ENCODE assay signal across 8 mouse cellular contexts in the genomic region with DNA sequence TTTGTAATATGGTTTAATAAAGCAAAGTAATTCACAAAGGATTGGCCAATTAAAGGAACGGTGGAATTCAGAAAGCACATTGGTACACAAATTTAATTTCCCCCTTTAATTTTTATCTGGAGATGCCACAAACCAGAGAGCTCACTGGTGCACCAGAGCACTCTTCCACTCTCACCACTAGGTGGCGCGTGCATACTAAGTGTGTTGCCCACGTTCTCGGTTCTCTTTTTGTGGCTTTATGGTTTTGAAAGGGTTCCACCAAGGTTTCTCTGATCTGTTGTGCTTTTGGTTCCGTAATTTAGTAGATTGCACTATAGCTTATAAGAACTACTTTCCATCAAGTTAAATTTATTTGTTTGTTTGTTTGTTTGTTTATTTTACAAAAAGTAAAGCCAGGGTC. TPM values are rescaled to one million over a fixed set of nuclear protein-coding genes. Genes with fewer than 3 reads are reported as not detected.
DNase-seq lines count a peak whose midpoint lies in the region; ATAC-seq lines count a peak whose summit lies in the region.

No protein-coding gene starts in this region.

- H3K4me3 ChIP-seq in heart, embryonic 12.5 days: no peak overlapping the region

- no peak for ATAC-seq in heart, embryonic 12.5 days (ENCODE audit: insufficient number of reproducible peaks, low FRiP score)
- peak; percentile 100 for ATAC-seq in megakaryocyte, adult 5-6 weeks (ENCODE audit: poor library complexity, severe bottlenecking)

- H3K27me3 ChIP-seq in heart, embryonic 12.5 days (replicated peaks): no peaks in the 10 kb centered on the region

- peaks cover 5% of the 10 kb centered on the region; the same call in 1 of the 2 replicates for H3K9me3 ChIP-seq in heart, embryonic 12.5 days (replicated peaks)

- H3K4me2 ChIP-seq in heart, embryonic 12.5 days: no peak overlapping the region

- peak; percentile 77 to 83 for DNase-seq in heart, adult 18-20 months
- DNase-seq in Muller cell, postnatal 12 days (ENCODE audit: inconsistent ontology term): peak; percentile 60
- peak; percentile 88 to 89 for DNase-seq in cerebellum, postnatal 10 days
- DNase-seq in gastrocnemius, postnatal 14 days: peak; percentile 71
- DNase-seq in layer of hippocampus, adult 8-10 months (ENCODE audit: low spot score in 2 of 2): peak; percentile 36 to 65
- DNase-seq in spleen, postnatal 10 days (ENCODE audit: low spot score in 2 of 2): peak; percentile 26 to 78

- no peak overlapping the region for H3K9ac ChIP-seq in heart, embryonic 12.5 days

- WGBS in heart, embryonic 12.5 days: 8% methylated on average over 6 of the region's 6 CpGs

- no peaks in the 10 kb centered on the region for H3K36me3 ChIP-seq in heart, embryonic 12.5 days

- intact Hi-C loops in gastrocnemius, postnatal 14 days (cut with DNase I; ENCODE audit: low total_unique reads): loop anchor here (10.0 kb wide), 1 partner anchor 137 kb away; no protein-coding TSS in a partner anchor

- H3K27ac ChIP-seq in heart, embryonic 12.5 days (ENCODE audit: poor library complexity, severe bottlenecking): no peak overlapping the region

- H3K4me1 ChIP-seq in heart, embryonic 12.5 days (replicated peaks): no peaks in the 10 kb centered on the region

RNA-seq across cellular contexts. Expression of a gene that starts 22.9 kb away (rescaled TPM):
- 10 to 100 TPM; 14.7 to 20.6 TPM for total RNA-seq in heart, adult 18-20 months (2021)
- 80.3 and 81.7 TPM in 2 replicates for polyA plus RNA-seq in heart, embryonic 12.5 days (2016; fragmentation: Nextera tagmentation; extraction: Ambion mirVana)
- total RNA-seq in gastrocnemius, postnatal 14 days (2021): 1 to 10 TPM; 8.1 to 9.1 TPM
- 100 to 1,000 TPM in 1 of 4 experiments, 10 to 100 TPM in 3; 24.6 to 105 (median 49.3) TPM for total RNA-seq in layer of hippocampus, adult 8-10 months (2022)
- total RNA-seq in megakaryocyte, adult 5-6 weeks (2015): 33.4 and 35.5 TPM in 2 replicates
- 16.5 and 20.0 TPM in 2 replicates for total RNA-seq in megakaryocyte, adult 5-6 weeks (2017)

RNA-seq across cellular contexts. Expression of a gene that starts 23.5 kb away (rescaled TPM):
- 10 to 100 TPM; 39.3 to 54.1 TPM for total RNA-seq in heart, adult 18-20 months (2021)
- polyA plus RNA-seq in heart, embryonic 12.5 days (2016; fragmentation: Nextera tagmentation; extraction: Ambion mirVana): 226 and 236 TPM in 2 replicates
- total RNA-seq in gastrocnemius, postnatal 14 days (2021): 10 to 100 TPM; 19.5 to 26.1 TPM
- 100 to 1,000 TPM in 2 of 4 experiments, 10 to 100 TPM in 2; 55.0 to 137 (median 83.8) TPM for total RNA-seq in layer of hippocampus, adult 8-10 months (2022)
- total RNA-seq in megakaryocyte, adult 5-6 weeks (2015): 74.3 and 79.2 TPM in 2 replicates
- total RNA-seq in megakaryocyte, adult 5-6 weeks (2017): 81.4 and 85.0 TPM in 2 replicates

RNA-seq across cellular contexts. Expression of a gene that starts 47.2 kb away (rescaled TPM):
- total RNA-seq in heart, adult 18-20 months (2021): 1 to 10 TPM in 1 of 2 experiments, under 1 TPM in 1; 0.57 to 6.9 TPM
- not detected in 2 replicates for polyA plus RNA-seq in heart, embryonic 12.5 days (2016; fragmentation: Nextera tagmentation; extraction: Ambion mirVana)
- total RNA-seq in gastrocnemius, postnatal 14 days (2021): under 1 TPM in 1 of 2 experiments, not detected in 1; 0.22 TPM
- total RNA-seq in layer of hippocampus, adult 8-10 months (2022): not detected
- total RNA-seq in megakaryocyte, adult 5-6 weeks (2015): 5.3 and 9.4 TPM in 2 replicates
- total RNA-seq in megakaryocyte, adult 5-6 weeks (2017): 7.8 and 9.9 TPM in 2 replicates

RNA-seq across cellular contexts. Expression of a gene that starts 54.9 kb away (rescaled TPM):
- not detected for total RNA-seq in heart, adult 18-20 months (2021)
- not detected in 2 replicates for polyA plus RNA-seq in heart, embryonic 12.5 days (2016; fragmentation: Nextera tagmentation; extraction: Ambion mirVana)
- not detected for total RNA-seq in gastrocnemius, postnatal 14 days (2021)
- not detected for total RNA-seq in layer of hippocampus, adult 8-10 months (2022)
- total RNA-seq in megakaryocyte, adult 5-6 weeks (2015): not detected in 2 replicates
- not detected in 2 replicates for total RNA-seq in megakaryocyte, adult 5-6 weeks (2017)
